Mouse (Mus musculus): ENCODE measurements at regions not wholly inside any gene's neighbourhood (a gene's known extent, or its start where the extent isn't known, plus 50 kb on each side); places are given as distances from the start of the nearest gene placed in this dataset.

DNA sequence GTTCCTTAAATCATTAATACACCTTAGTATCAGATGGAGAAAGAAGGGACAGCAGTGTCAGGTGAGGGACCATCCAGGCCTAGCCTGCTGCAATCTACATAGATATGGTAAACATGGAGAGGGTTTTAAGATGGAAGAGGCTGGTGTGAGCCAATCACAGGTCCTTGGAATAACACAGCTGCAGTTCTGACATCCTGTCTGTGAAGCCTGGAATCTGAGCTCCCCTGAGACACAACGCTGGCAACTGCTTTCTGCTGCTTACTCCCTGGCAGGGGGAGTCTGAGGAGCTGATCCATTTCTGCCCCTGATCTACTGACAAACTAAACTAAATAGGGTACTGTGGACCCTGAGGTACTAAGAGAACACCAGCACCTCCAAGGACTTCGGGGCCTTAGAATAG lies 100.1 kb upstream of the Gm12830 start:
- Histone ChIP-seq H3K36me3 (replicated peaks) (no peaks in the 10 kb centered on the region), H3K27me3 (no peaks in the 10 kb centered on the region), H3K9ac (no peak overlapping the region), H3K4me1 (replicated peaks) (no peaks in the 10 kb centered on the region), H3K4me3 (replicated peaks) (no peak overlapping the region), H3K27ac (replicated peaks) (no peak overlapping the region), H3K4me2 (no peak overlapping the region), H3K9me3 (replicated peaks) (no peaks in the 10 kb centered on the region)
- ATAC-seq (ENCODE audit: insufficient read depth): no peak
- 38% methylated on average over 2 of the region's 2 CpGs for whole genome bisulfite sequencing (ENCODE audit: insufficient replicate concordance)

DNA sequence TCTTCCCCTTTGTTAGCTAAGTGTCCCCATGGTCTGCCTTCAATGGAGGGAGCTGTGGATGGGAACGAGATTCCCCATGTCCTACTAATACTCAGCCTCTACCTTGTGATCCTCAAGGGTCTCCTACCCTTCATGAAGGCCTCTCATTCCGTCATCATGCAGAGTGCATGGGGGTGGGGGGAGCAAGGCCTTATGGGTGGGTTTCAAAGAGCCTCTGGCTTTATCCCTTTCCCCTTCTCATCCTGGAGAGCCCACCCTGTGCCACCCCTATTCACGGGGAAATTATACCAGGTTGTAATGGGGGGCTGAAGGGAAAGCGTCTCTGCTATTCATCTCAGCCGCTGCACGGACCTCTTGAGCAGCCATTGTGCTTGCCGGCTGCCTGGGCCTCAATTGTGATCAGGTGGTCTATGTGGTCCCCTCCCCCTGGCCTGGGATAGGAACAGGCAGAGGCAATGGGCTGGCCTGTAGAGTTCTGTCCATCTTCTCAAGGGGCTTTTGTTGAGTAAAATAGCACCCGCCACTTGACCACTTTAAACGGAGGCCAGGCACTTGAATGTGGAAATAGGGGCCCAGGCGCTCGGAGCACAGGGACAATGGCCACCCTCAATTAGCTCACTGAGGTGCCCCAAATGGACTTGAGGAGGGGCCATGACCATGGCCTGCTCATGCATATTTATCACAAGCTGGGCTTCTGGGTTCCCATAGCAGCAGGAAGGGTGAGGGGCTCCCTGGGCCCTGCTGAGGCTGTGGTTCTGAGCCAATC lies 93.1 kb upstream of the Gm12830 start:
- WGBS (ENCODE audit: insufficient replicate concordance): 75% methylated on average over 11 of the region's 11 CpGs
- H3K27me3 ChIP-seq: no peaks in the 10 kb centered on the region
- H3K4me3 ChIP-seq (replicated peaks): no peak overlapping the region
- ATAC-seq (ENCODE audit: insufficient read depth): no peak
- H3K36me3 ChIP-seq (replicated peaks): no peaks in the 10 kb centered on the region
- H3K9me3 ChIP-seq (replicated peaks): no peaks in the 10 kb centered on the region
- no peak overlapping the region for H3K9ac ChIP-seq
- no peak overlapping the region for H3K4me2 ChIP-seq
- H3K27ac ChIP-seq (replicated peaks): no peak overlapping the region
- H3K4me1 ChIP-seq (replicated peaks): no peaks in the 10 kb centered on the region

DNA sequence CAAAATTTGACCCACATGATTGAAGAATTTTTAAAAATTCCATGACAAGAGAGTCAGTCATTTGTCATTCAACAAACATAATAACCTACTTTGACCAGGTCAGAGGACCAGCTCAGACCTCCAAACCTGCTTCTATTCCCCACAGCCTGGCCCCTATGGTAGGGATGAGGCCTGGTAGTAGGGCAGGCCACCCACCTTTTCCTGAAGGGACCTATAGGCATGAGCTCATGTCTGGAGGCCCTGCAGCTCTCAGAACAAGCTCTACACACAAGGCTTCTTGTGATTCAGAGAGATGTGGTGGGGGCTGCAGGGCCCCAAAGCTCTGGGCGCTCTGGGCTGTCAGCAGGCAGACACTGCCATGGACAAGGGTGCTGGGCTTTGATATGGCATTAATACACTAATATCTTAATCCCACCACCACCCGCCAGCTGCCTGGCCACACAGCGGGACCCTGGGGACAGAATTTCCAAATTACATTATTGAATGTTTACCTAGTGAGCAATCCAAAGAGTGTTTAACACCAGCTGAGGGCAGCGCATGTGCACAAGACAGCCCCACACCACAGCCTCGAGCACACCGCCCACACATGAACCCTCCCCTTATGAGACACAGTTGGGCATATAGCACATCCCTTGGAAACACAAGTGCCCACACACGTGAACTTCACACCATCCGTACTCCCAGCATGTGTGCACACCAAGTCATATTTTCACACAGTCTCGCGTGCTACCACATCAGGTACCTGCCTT lies 88.1 kb upstream of the Gm12830 start:
- no peaks in the 10 kb centered on the region for H3K4me1 ChIP-seq (replicated peaks)
- no peak overlapping the region for H3K27ac ChIP-seq (replicated peaks)
- no peak overlapping the region for H3K4me2 ChIP-seq
- ATAC-seq (ENCODE audit: insufficient read depth): no peak
- 72% methylated on average over 10 of the region's 10 CpGs for WGBS (ENCODE audit: insufficient replicate concordance)
- no peaks in the 10 kb centered on the region for H3K9me3 ChIP-seq (replicated peaks)
- no peaks in the 10 kb centered on the region for H3K36me3 ChIP-seq (replicated peaks)
- no peak overlapping the region for H3K4me3 ChIP-seq (replicated peaks)
- H3K9ac ChIP-seq: no peak overlapping the region
- no peaks in the 10 kb centered on the region for H3K27me3 ChIP-seq

DNA sequence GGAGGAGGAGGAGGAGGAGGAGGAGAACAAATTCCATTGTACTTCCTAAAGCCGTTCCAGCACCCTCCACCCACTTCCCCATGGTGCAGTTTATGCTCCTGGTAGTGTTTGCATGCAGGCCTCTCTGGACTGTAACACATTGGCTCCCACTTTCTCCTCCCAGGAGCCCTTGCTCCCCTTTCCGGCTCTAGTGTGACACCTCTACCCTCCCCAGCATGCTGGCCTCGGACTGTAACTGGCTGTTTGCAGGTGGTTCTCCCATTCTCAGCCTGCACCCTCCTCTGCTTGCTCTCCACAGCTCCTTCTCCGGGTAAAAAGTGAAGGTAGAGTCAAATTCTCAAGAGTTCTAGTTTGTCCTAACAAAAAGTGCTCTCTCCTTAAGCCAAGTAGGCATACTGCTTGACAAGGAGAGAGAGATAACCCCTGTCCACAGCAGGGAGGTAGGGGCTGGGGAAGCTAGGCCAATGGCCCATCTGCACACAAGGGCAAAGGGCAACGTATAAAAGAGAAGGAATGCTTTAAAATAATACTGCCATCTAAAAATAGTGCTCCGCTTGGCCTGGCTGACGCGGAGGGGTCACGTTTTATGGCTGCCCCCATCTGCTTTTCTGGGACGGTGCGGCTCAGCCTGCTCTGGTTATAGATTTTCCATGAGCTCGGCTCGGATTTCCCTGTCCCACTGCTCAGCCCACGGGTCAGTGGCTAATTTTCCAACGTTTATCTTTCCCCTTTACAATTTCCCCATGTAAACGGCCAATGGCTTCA lies 82.4 kb upstream of the Gm12830 start:
- H3K4me2 ChIP-seq: no peak overlapping the region
- H3K4me1 ChIP-seq (replicated peaks): no peaks in the 10 kb centered on the region
- no peak overlapping the region for H3K4me3 ChIP-seq (replicated peaks)
- H3K36me3 ChIP-seq (replicated peaks): no peaks in the 10 kb centered on the region
- no peak for ATAC-seq (ENCODE audit: insufficient read depth)
- H3K9ac ChIP-seq: no peak overlapping the region
- no peaks in the 10 kb centered on the region for H3K9me3 ChIP-seq (replicated peaks)
- WGBS (ENCODE audit: insufficient replicate concordance): 53% methylated on average over 16 of the region's 16 CpGs
- H3K27me3 ChIP-seq: no peaks in the 10 kb centered on the region
- H3K27ac ChIP-seq (replicated peaks): no peak overlapping the region

DNA sequence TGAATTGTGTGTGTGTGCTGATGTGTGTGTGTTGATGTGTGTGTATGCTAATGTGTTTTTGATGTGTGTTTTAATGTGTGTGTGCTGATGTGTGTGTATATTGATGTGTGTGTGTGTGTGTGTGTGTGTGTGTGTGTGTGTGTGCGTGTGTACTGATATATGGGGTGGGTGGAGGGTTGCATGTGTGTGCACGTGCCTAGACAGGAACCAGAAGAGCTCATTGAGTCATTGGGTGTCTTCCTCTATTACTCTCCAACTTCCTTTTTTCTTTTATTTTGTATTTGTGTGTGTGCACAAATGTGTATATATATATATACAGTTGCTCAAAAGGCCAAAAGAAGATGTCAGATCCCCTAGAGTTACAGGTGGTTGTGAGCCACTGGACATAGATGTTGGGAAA lies 73.4 kb upstream of the Gm12830 start:
- Histone ChIP-seq H3K4me2 (no peak overlapping the region), H3K4me3 (replicated peaks) (no peak overlapping the region), H3K27me3 (no peaks in the 10 kb centered on the region), H3K9ac (no peak overlapping the region), H3K9me3 (replicated peaks) (no peaks in the 10 kb centered on the region), H3K4me1 (replicated peaks) (no peaks in the 10 kb centered on the region), H3K36me3 (replicated peaks) (no peaks in the 10 kb centered on the region), H3K27ac (replicated peaks) (no peak overlapping the region)
- no peak for ATAC-seq (ENCODE audit: insufficient read depth)
- 13% methylated on average over 2 of the region's 2 CpGs for WGBS (ENCODE audit: insufficient replicate concordance)

DNA sequence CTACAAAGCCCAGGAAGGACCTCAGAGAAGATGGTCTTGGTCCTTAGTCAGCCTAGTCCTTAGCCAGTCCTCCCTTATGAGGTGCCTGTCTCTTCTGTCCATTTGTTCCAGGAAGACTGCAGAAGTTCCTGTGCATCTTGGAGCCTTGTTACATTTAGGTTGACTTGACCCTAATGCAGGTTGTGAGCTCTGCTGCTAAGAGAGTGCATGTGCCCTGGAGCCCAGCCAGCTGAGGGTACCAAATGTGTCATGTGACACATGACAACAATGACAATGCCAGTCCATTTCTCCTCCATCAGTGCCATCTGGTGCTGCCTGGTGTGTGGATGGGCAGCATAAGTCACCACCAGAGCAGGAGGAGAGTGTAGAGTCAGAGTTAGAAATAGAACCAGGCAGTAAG lies 61.7 kb upstream of the Gm12830 start:
- no peaks in the 10 kb centered on the region for H3K27me3 ChIP-seq
- H3K4me2 ChIP-seq: no peak overlapping the region
- no peaks in the 10 kb centered on the region for H3K9me3 ChIP-seq (replicated peaks)
- H3K4me3 ChIP-seq (replicated peaks): no peak overlapping the region
- no peaks in the 10 kb centered on the region for H3K4me1 ChIP-seq (replicated peaks)
- no peak overlapping the region for H3K27ac ChIP-seq (replicated peaks)
- H3K36me3 ChIP-seq (replicated peaks): no peaks in the 10 kb centered on the region
- no peak for ATAC-seq (ENCODE audit: insufficient read depth)
- H3K9ac ChIP-seq: no peak overlapping the region

DNA sequence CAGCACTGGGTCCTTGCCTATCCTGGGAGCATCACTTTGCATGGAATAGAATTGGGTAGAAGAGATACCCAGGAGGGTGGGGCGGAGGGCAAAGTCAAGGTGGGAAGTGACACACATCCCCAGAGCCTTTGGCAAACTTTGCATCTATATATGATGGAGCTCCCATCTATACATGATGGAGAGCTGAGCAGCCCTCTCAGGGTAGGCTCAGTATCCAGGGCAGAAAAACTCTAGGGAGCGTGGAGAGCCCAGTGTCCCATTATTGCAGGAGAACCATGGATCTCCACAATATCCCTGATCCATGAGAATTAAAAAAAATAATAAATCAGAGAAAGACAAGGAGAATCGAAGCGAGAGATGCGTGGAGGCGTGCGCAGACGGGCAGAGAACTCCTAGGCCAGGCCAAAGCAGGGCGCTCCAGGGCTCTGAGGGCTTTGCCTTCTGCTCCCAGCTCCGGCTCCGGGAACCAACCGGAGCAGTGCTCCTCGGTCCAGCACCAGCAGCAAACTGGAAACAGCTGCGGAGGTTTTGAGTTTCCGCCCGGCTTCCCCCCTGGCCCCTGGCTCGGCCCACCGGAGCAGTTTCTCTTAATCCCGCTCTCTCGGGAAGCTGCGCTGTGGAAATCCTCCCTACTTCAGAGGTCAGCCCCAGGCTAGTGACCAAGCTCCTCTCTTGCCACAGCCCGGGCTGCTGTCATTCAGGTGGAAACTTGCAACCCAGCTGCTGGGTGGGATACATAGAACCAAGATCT lies 54.7 kb upstream of the Gm12830 start:
- H3K4me1 ChIP-seq (replicated peaks): no peaks in the 10 kb centered on the region
- H3K9me3 ChIP-seq (replicated peaks): no peaks in the 10 kb centered on the region
- no peaks in the 10 kb centered on the region for H3K36me3 ChIP-seq (replicated peaks)
- ATAC-seq (ENCODE audit: insufficient read depth): no peak
- H3K27me3 ChIP-seq: no peaks in the 10 kb centered on the region
- no peak overlapping the region for H3K27ac ChIP-seq (replicated peaks)
- no peak overlapping the region for H3K4me3 ChIP-seq (replicated peaks)
- H3K9ac ChIP-seq: no peak overlapping the region
- no peak overlapping the region for H3K4me2 ChIP-seq
- WGBS (ENCODE audit: insufficient replicate concordance): 67% methylated on average over 22 of the region's 22 CpGs

Data from liver, embryonic 15.5 days (tissue).